Mouse (Mus musculus) neural tube, embryonic 12.5 days (tissue): ENCODE measurements at regions not wholly inside any gene's neighbourhood (a gene's known extent, or its start where the extent isn't known, plus 50 kb on each side); places are given as distances from the start of the nearest gene placed in this dataset.
A peak's percentile ranks its signal among the peaks of the same experiment; 100 is the strongest.

Source experiments
- ATAC-seq: fragments of 200-750 bp; cut with Nextera tagmentation; 2 replicates; pipeline ENCODE4 v1.8.0; 2017; ENCODE audit warnings: low read depth, mild to moderate bottlenecking, moderate TSS enrichment, moderate library complexity; ENCODE audit not compliant: low FRiP score
- H3K27ac ChIP-seq: fragments of 300-500 bp; sonication (generic); 2 replicates; pipeline ENCODE4 v1.5.1; 2016
- H3K27me3 ChIP-seq: fragments of 300-500 bp; sonication (generic); replicated peaks from 2 replicates; pipeline ENCODE4 v1.6.1; 2016; ENCODE audit warnings: mild to moderate bottlenecking
- H3K36me3 ChIP-seq: fragments of 300-500 bp; sonication (generic); 2 replicates; pipeline ENCODE4 v1.6.1; 2016; ENCODE audit warnings: mild to moderate bottlenecking
- H3K4me1 ChIP-seq: fragments of 300-500 bp; sonication (generic); 2 replicates; pipeline ENCODE4 v1.6.1; 2016
- H3K4me2 ChIP-seq: fragments of 300-500 bp; sonication (generic); replicated peaks from 2 replicates; pipeline ENCODE4 v1.6.1; 2016; ENCODE audit warnings: mild to moderate bottlenecking
- H3K4me3 ChIP-seq: fragments of 300-500 bp; sonication (generic); 2 replicates; pipeline ENCODE4 v1.5.1; 2016
- H3K9ac ChIP-seq: fragments of 300-500 bp; sonication (generic); 2 replicates; pipeline ENCODE4 v1.6.1; 2016; ENCODE audit warnings: mild to moderate bottlenecking
- H3K9me3 ChIP-seq: fragments of 300-500 bp; sonication (generic); 2 replicates; pipeline ENCODE4 v1.6.1; 2016; ENCODE audit warnings: mild to moderate bottlenecking
- WGBS: fragments of 180-500 bp; shearing (Covaris S2); methylation state at CpG from one replicate; pipeline ENCODE4 v1.1.7; 2016; 5-methylcytosine and 5-hydroxymethylcytosine counted together

DNA sequence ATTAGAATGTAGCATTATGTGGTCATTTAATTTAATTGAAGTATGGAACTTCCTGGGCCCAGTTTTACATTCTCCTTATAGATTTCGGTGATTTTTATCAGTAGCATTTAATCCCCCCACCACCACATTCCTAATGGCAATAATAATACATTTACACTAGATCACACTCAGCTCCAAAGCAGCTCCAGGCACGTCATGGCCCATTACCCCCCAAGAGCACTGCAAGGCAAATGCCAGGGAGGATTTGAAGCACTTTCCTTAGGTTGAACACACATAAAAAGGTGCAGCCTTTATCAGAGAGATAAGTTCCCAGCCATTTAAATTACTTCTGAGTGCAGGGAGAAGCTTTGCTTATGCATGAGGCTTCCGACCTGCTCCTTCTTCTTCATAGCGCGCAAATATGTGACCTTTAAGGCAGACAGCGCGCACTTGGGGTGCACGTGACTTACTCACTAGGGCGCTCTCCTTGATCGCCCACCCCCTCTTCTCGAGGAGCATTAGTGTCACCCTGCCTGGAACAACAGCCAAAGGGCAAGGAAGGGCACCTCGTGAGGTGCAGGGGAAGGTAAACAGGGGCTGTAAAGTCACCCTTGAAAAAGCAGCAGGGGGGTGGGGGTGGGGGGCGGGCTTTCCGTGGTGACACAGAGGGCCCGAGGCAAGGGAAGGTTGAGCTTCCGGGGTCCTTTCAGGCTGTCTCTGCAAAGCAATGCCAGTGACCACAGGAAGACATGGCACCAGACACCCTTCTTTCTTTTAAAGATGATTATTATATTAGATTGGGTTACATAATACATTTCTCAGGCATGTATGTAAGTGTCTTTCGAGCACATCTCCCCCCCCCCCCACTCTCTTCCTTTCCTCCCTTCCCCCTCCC lies 160.8 kb upstream of the Spats2l start:
- no peaks in the 10 kb centered on the region for H3K36me3 ChIP-seq
- no peak overlapping the region for H3K27ac ChIP-seq
- WGBS: 25% methylated on average over 17 of the region's 17 CpGs
- H3K9me3 ChIP-seq: no peaks in the 10 kb centered on the region
- H3K4me1 ChIP-seq: peaks cover 2% of the 10 kb centered on the region; the same call in 1 of the 2 replicates
- H3K4me3 ChIP-seq: no peak overlapping the region
- H3K4me2 ChIP-seq: peak overlapping the region; percentile 46
- ATAC-seq: peak; percentile 68
- H3K9ac ChIP-seq: no peak overlapping the region
- H3K27me3 ChIP-seq: no peaks in the 10 kb centered on the region

GRCm38 (mm10) chr1:57615155-57615554 lies 158.8 kb upstream of the Spats2l start:
- no peak overlapping the region for H3K4me3 ChIP-seq
- ATAC-seq: no peak
- no peaks in the 10 kb centered on the region for H3K9me3 ChIP-seq
- H3K4me2 ChIP-seq: no peak overlapping the region
- no peak overlapping the region for H3K9ac ChIP-seq
- H3K27ac ChIP-seq: no peak overlapping the region
- H3K4me1 ChIP-seq: 0 out of 2 replicates have a peak, but pooled peaks cover 2% of the 10 kb centered on the region
- no peaks in the 10 kb centered on the region for H3K36me3 ChIP-seq
- H3K27me3 ChIP-seq: no peaks in the 10 kb centered on the region

DNA sequence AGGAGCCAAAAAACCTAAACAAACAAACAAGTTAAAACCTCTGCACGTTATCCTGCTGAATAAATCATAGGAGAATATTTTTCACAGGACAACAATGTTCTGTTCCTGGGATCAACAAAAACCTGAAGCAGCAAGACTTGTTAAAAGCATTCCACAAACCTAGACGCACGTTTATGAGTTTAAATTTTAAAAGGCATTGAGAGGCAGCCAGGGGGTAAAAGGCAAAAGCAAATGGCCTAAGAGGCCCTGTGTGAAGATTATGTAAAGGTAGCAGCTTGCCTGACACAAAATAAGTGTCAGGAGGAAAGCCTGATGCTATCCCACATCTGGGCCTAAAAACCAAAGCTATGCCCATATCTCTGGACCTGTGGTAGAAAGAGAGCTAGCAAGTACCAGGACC lies 156.6 kb upstream of the Spats2l start:
- H3K4me2 ChIP-seq: no peak overlapping the region
- 83% methylated on average over 3 of the region's 3 CpGs for WGBS

DNA sequence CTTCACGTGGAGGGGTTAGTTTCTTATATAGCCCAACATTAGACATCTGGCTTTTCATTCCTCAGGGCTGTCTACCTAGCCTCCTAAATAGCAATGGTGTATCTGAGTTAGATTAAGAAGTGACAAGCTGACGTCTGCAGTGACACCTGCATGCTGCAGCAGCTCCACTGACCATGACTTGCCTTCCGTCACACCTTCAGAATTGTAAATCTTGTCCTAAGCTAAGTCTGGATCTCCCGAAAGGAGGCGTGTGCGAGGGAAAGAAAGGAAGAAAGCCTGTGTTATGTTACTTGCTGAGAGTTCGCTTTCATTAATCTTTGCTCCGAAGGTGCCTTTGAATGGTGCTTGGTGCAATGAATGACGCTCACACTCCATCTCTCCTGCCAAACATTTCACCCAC lies 151.4 kb upstream of the Spats2l start:
- no peaks in the 10 kb centered on the region for H3K27me3 ChIP-seq
- no peak overlapping the region for H3K4me2 ChIP-seq
- no peaks in the 10 kb centered on the region for H3K4me1 ChIP-seq
- H3K36me3 ChIP-seq: no peaks in the 10 kb centered on the region
- H3K9me3 ChIP-seq: no peaks in the 10 kb centered on the region
- no peak overlapping the region for H3K9ac ChIP-seq
- no peak overlapping the region for H3K27ac ChIP-seq
- 78% methylated on average over 9 of the region's 9 CpGs for WGBS
- ATAC-seq: no peak
- no peak overlapping the region for H3K4me3 ChIP-seq

More for the DNA sequence above, 156.6 kb upstream of the Spats2l start:
- H3K36me3 ChIP-seq: no peaks in the 10 kb centered on the region
- H3K4me1 ChIP-seq: no peaks in the 10 kb centered on the region
- H3K27ac ChIP-seq: no peak overlapping the region
- no peak overlapping the region for H3K9ac ChIP-seq
- H3K9me3 ChIP-seq: no peaks in the 10 kb centered on the region
- no peak for ATAC-seq
- H3K27me3 ChIP-seq: no peaks in the 10 kb centered on the region
- no peak overlapping the region for H3K4me3 ChIP-seq

GRCm38 (mm10) chr1:57633986-57634385 lies 140.0 kb upstream of the Spats2l start:
- H3K4me3 ChIP-seq: no peak overlapping the region
- no peak for ATAC-seq
- no peak overlapping the region for H3K9ac ChIP-seq
- no peaks in the 10 kb centered on the region for H3K4me1 ChIP-seq
- H3K9me3 ChIP-seq: no peaks in the 10 kb centered on the region
- no peaks in the 10 kb centered on the region for H3K36me3 ChIP-seq
- H3K27ac ChIP-seq: no peak overlapping the region
- no peak overlapping the region for H3K4me2 ChIP-seq
- no peaks in the 10 kb centered on the region for H3K27me3 ChIP-seq
- 68% methylated on average over 1 of the region's 1 CpGs for WGBS

GRCm38 (mm10) chr1:57642131-57642530 lies 131.8 kb upstream of the Spats2l start:
- Histone ChIP-seq H3K9ac (no peak overlapping the region), H3K4me3 (no peak overlapping the region), H3K27ac (no peak overlapping the region), H3K4me1 (no peaks in the 10 kb centered on the region), H3K36me3 (no peaks in the 10 kb centered on the region), H3K27me3 (no peaks in the 10 kb centered on the region), H3K4me2 (no peak overlapping the region), H3K9me3 (no peaks in the 10 kb centered on the region)
- ATAC-seq: no peak
- WGBS: 89% methylated on average over 5 of the region's 5 CpGs

DNA sequence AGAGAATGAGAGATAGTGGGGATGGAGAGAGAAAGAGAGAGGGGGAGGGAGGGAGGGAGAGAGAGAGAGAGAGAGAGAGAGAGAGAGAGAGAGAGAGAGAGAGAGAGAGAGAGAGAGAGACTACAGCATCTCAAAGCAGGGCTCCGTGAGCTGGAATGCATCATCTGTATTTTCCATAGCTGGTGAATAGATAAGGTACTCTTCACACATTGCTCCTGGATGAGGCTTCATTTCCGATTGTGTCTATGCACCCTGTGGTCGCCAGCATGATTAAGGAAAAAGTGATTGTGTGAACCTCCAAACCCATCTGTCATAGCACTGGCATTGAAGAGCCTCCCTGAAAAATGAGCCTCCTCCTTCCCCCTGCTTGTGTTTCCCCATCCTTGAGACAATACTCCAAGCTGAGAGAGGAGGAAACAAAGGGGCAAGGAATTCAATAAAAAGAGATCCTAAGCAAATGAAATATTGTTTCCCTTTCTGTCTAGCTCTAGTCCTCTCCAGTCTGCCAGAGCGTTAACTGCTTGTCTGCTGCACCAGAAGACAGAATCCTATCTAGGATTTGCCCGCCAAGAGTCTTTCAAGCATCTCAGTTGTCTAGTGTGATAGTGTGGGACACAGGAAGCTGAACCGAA lies 130.4 kb upstream of the Spats2l start:
- Histone ChIP-seq H3K27ac (no peak overlapping the region), H3K9me3 (no peaks in the 10 kb centered on the region), H3K4me1 (no peaks in the 10 kb centered on the region), H3K9ac (no peak overlapping the region), H3K4me3 (no peak overlapping the region), H3K36me3 (no peaks in the 10 kb centered on the region), H3K4me2 (no peak overlapping the region), H3K27me3 (no peaks in the 10 kb centered on the region)
- no peak for ATAC-seq
- 51% methylated on average over 6 of the region's 6 CpGs for WGBS

DNA sequence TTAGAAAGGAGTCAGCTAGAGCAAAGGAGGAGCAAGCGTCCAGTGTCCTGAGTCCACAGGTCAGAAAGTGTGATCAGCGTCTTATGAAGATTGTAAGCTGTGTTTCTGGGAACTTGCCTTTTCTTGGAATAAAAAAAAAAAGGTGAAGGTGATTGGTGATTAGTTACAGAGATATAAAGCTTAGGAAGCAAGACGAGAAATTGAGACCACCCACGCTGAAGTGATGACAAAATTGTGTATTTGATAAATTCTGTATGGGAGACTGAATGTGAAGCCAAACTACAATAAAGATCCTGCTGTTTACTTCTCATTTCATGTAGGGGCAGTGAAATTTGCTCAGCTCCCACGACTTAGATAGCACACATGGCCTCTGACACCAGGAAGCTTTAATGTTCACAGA lies 109.0 kb upstream of the Spats2l start:
- H3K36me3 ChIP-seq: no peaks in the 10 kb centered on the region
- no peak for ATAC-seq
- H3K4me1 ChIP-seq: no peaks in the 10 kb centered on the region
- H3K9ac ChIP-seq: no peak overlapping the region
- no peaks in the 10 kb centered on the region for H3K9me3 ChIP-seq
- H3K27ac ChIP-seq: no peak overlapping the region
- H3K27me3 ChIP-seq: no peaks in the 10 kb centered on the region
- H3K4me2 ChIP-seq: no peak overlapping the region
- no peak overlapping the region for H3K4me3 ChIP-seq
- WGBS: 82% methylated on average over 5 of the region's 5 CpGs

DNA sequence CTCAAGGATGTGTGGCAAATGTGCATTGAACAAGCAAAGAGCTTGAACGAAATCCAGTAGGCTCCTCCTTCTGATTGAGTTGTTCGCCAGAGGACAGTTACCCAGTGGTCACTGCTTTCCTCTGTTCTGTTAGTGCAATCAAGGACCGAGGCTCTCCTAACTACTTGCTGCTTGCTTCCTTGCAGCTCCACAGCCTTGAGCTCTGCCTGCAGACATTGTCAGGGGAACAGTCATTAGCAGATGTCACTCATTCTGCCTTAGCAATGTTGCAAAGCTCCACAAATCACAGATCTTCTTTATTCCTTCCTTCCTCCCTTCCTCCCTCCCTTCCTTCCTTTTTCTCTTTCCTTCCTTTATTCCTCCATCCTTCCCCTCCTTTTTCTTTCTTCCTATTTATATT lies 108.2 kb upstream of the Spats2l start:
- no peak for ATAC-seq
- Histone ChIP-seq H3K36me3 (no peaks in the 10 kb centered on the region), H3K4me3 (no peak overlapping the region), H3K9me3 (no peaks in the 10 kb centered on the region), H3K9ac (no peak overlapping the region), H3K27me3 (no peaks in the 10 kb centered on the region), H3K27ac (no peak overlapping the region), H3K4me1 (no peaks in the 10 kb centered on the region), H3K4me2 (no peak overlapping the region)
- 62% methylated on average over 3 of the region's 3 CpGs for WGBS

- Histone ChIP-seq H3K4me2 (no peak overlapping the region), H3K27me3 (no peaks in the 10 kb centered on the region), H3K27ac (no peak overlapping the region), H3K9ac (no peak overlapping the region), H3K4me1 (no peaks in the 10 kb centered on the region), H3K4me3 (no peak overlapping the region), H3K9me3 (no peaks in the 10 kb centered on the region), H3K36me3 (no peaks in the 10 kb centered on the region)
- 82% methylated on average over 6 of the region's 6 CpGs for WGBS
- no peak for ATAC-seq
Observed at GRCm38 (mm10) chr1:57666179-57666693, 107.7 kb upstream of the Spats2l start.

- H3K9ac ChIP-seq: no peak overlapping the region
- H3K4me2 ChIP-seq: no peak overlapping the region
- H3K4me3 ChIP-seq: no peak overlapping the region
- H3K4me1 ChIP-seq: no peaks in the 10 kb centered on the region
- H3K9me3 ChIP-seq: no peaks in the 10 kb centered on the region
- H3K27me3 ChIP-seq: no peaks in the 10 kb centered on the region
- H3K36me3 ChIP-seq: no peaks in the 10 kb centered on the region
- no peak for ATAC-seq
- WGBS: 86% methylated on average over 2 of the region's 2 CpGs
- H3K27ac ChIP-seq: no peak overlapping the region
Observed at GRCm38 (mm10) chr1:57673415-57673814, 100.5 kb upstream of the Spats2l start.

DNA sequence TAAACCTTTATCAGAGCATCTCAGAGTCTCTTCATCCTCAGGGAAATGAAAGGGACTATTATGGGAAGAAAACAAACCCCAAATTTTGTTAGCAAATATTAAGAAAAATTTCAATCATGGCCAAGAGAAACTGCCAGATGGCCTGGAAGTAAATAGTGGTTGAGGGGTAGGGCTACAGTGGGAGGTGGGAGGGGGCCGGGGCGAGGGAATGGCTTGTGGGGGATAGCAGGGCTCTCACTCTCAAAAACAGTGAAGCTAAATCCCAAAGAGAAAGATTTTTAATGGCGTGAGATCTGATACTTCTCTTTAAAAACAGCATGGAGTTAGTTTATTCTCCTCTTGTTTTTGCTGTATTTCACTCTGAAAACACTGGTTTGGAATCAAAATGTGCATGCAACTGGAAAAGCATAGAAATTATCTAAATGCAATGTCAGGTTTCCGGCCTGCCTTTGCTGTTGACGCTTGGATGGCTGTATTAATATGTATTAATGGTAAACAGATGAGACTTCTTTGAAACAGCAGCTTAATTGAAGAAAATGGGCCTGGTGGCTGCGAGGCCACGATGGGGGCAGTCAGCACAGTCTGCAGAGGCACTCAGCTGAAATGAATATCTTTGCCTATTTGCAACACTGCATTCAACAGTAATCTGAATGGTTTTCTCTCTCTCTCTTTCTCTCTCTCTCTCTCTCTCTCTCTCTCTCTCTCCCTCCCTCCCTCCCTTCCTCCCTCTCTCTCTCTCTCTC lies 99.8 kb upstream of the Spats2l start:
- no peaks in the 10 kb centered on the region for H3K4me1 ChIP-seq
- no peak overlapping the region for H3K27ac ChIP-seq
- ATAC-seq: no peak
- H3K9me3 ChIP-seq: no peaks in the 10 kb centered on the region
- H3K4me2 ChIP-seq: no peak overlapping the region
- no peak overlapping the region for H3K4me3 ChIP-seq
- 58% methylated on average over 7 of the region's 7 CpGs for WGBS
- no peaks in the 10 kb centered on the region for H3K36me3 ChIP-seq
- no peak overlapping the region for H3K9ac ChIP-seq
- H3K27me3 ChIP-seq: no peaks in the 10 kb centered on the region
